Mouse (Mus musculus) fibroblast of lung, adult 2 months (primary cell): ENCODE results near the gene Inafm1.
"Not testable (repeated sequence)": the region's sequence is repeated elsewhere in the genome, so short reads cannot be mapped to it uniquely, and the experiment has no call there.

Experiments
- DNase-seq: peaks from one replicate; pipeline ENCODE4 v3.0.0-alpha.2; 2011; ENCODE audit warnings: low read depth

The Inafm1 gene

GRCm38 (mm10) chr7:16273081-16273765 lies at the start of gene Inafm1:
Gene Inafm1 (minus strand): TSS chr7:16273617.
- DNase-seq = peak; percentile 76

- no peak for DNase-seq
These were observed 47.1 kb upstream of the Inafm1 start for GRCm38 (mm10) chr7:16320479-16320878.

- DNase-seq = no peak
These were observed 45.8 kb upstream of the Inafm1 start for GRCm38 (mm10) chr7:16319216-16319615.

GRCm38 (mm10) chr7:16317094-16317493 lies 43.7 kb upstream of the Inafm1 start:
- DNase-seq = no peak

- DNase-seq = no peak
These were observed 41.9 kb upstream of the Inafm1 start for GRCm38 (mm10) chr7:16315222-16315759.

- no peak for DNase-seq
These were observed 40.9 kb upstream of the Inafm1 start for GRCm38 (mm10) chr7:16314221-16314775.

- DNase-seq = no peak
These were observed 40.2 kb upstream of the Inafm1 start for GRCm38 (mm10) chr7:16313481-16314220.

- DNase-seq = no peak
These were observed 39.4 kb upstream of the Inafm1 start for GRCm38 (mm10) chr7:16312672-16313311.

- no peak for DNase-seq
These were observed 38.7 kb upstream of the Inafm1 start for GRCm38 (mm10) chr7:16312011-16312671.

- no peak for DNase-seq
These were observed 38.1 kb upstream of the Inafm1 start for GRCm38 (mm10) chr7:16311453-16312004.

GRCm38 (mm10) chr7:16310521-16311452 lies 37.4 kb upstream of the Inafm1 start:
- DNase-seq = no peak

- no peak for DNase-seq
These were observed 36.7 kb upstream of the Inafm1 start for GRCm38 (mm10) chr7:16310020-16310520.

GRCm38 (mm10) chr7:16309318-16310019 lies 36.1 kb upstream of the Inafm1 start:
- no peak for DNase-seq

- no peak for DNase-seq
These were observed 35.3 kb upstream of the Inafm1 start for GRCm38 (mm10) chr7:16308555-16309317.

GRCm38 (mm10) chr7:16308093-16308492 lies 34.7 kb upstream of the Inafm1 start, which contains the start of gene Bbc3:
Gene Bbc3 (plus strand): TSS chr7:16308393.
- DNase-seq = not testable (repeated sequence)

- not testable (repeated sequence) for DNase-seq
These were observed 33.7 kb upstream of the Inafm1 start for GRCm38 (mm10) chr7:16307141-16307540.

GRCm38 (mm10) chr7:16299419-16300035 lies 26.1 kb upstream of the Inafm1 start:
- DNase-seq = peak; percentile 72

GRCm38 (mm10) chr7:16298927-16299326 lies 25.5 kb upstream of the Inafm1 start:
- no peak for DNase-seq
